Mouse (Mus musculus): ENCODE data around the gene Capn15. TPM values are rescaled to one million over a fixed set of nuclear protein-coding genes. Genes with fewer than 3 reads are reported as not detected.
A peak's percentile ranks its signal among the peaks of the same experiment; 100 is the strongest.

Capn15 gene
- total and polyA plus RNA-seq, 3 experiments: 6.1 to 15.5 (median 7.4) TPM

GRCm38 (mm10) chr17:25947576-25947975 lies 38.0 kb downstream of the Capn15 start:
- Histone ChIP-seq H3K27ac (no peak overlapping the region), H3K36me3 (ENCODE audit: control insufficient read depth, insufficient read depth, low read length) (no peaks in the 10 kb centered on the region), H3K27me3 (ENCODE audit: control insufficient read depth, insufficient read depth, low read length) (peaks cover 6% of the 10 kb centered on the region; the same call in 1 of the 2 replicates), H3K9ac (ENCODE audit: low read depth, low read length) (no peak overlapping the region), H3K79me2 (replicated peaks; ENCODE audit: control insufficient read depth, insufficient read depth, low read length) (no peaks in the 10 kb centered on the region), H3K4me1 (ENCODE audit: control insufficient read depth, insufficient read depth, low read length) (peaks cover under 1% of the 10 kb centered on the region; the same call in 1 of the 2 replicates), H3K4me3 (no peak overlapping the region)
- intact Hi-C loops (cut with DNase I): no loop called here
- DNase-seq: no peak
- WGBS: 67% methylated on average over 4 of the region's 4 CpGs
- no peak for TF ChIP-seq POLR2A (IDR thresholded peaks at IDR 0.05; ENCODE audit: insufficient read depth, low read depth, low read length)
- no peak for TF ChIP-seq CTCF (IDR thresholded peaks at IDR 0.05)
- no peak for TF ChIP-seq EP300 (IDR thresholded peaks at IDR 0.05; ENCODE audit: insufficient read depth, low read depth, low read length)

- H3K27ac ChIP-seq: no peak overlapping the region
- intact Hi-C loops (cut with DNase I): no loop called here
- WGBS: 84% methylated on average over 8 of the region's 8 CpGs
Observed at GRCm38 (mm10) chr17:25946891-25947290, 38.7 kb downstream of the Capn15 start.

GRCm38 (mm10) chr17:25946349-25946748 lies 39.2 kb downstream of the Capn15 start:
- H3K9ac ChIP-seq (ENCODE audit: low read depth, low read length): no peak overlapping the region
- H3K4me1 ChIP-seq (ENCODE audit: control insufficient read depth, insufficient read depth, low read length): peaks cover 4% of the 10 kb centered on the region; the same call in 1 of the 2 replicates
- 62% methylated on average over 7 of the region's 7 CpGs for WGBS
- H3K27me3 ChIP-seq (ENCODE audit: control insufficient read depth, insufficient read depth, low read length): peaks cover under 1% of the 10 kb centered on the region; the same call in 1 of the 2 replicates
- no peaks in the 10 kb centered on the region for H3K79me2 ChIP-seq (replicated peaks; ENCODE audit: control insufficient read depth, insufficient read depth, low read length)
- intact Hi-C loops (cut with DNase I): no loop called here
- no peak for DNase-seq
- H3K27ac ChIP-seq: peak overlapping the region; percentile 55
- H3K4me3 ChIP-seq: no peak overlapping the region
- H3K36me3 ChIP-seq (ENCODE audit: control insufficient read depth, insufficient read depth, low read length): no peaks in the 10 kb centered on the region
- no peak for TF ChIP-seq CTCF (IDR thresholded peaks at IDR 0.05)
- TF ChIP-seq EP300 (IDR thresholded peaks at IDR 0.05; ENCODE audit: insufficient read depth, low read depth, low read length): no peak
- TF ChIP-seq POLR2A (IDR thresholded peaks at IDR 0.05; ENCODE audit: insufficient read depth, low read depth, low read length): no peak

More at GRCm38 (mm10) chr17:25946891-25947290, 38.7 kb downstream of the Capn15 start:
- Histone ChIP-seq H3K36me3 (ENCODE audit: control insufficient read depth, insufficient read depth, low read length) (no peaks in the 10 kb centered on the region), H3K27me3 (ENCODE audit: control insufficient read depth, insufficient read depth, low read length) (peaks cover 6% of the 10 kb centered on the region; the same call in 1 of the 2 replicates), H3K9ac (ENCODE audit: low read depth, low read length) (no peak overlapping the region), H3K79me2 (replicated peaks; ENCODE audit: control insufficient read depth, insufficient read depth, low read length) (no peaks in the 10 kb centered on the region), H3K4me1 (ENCODE audit: control insufficient read depth, insufficient read depth, low read length) (peaks cover 4% of the 10 kb centered on the region; the same call in 1 of the 2 replicates), H3K4me3 (no peak overlapping the region)
- no peak for DNase-seq
- TF ChIP-seq CTCF (IDR thresholded peaks at IDR 0.05) (no peak), EP300 (IDR thresholded peaks at IDR 0.05; ENCODE audit: insufficient read depth, low read depth, low read length) (no peak), POLR2A (IDR thresholded peaks at IDR 0.05; ENCODE audit: insufficient read depth, low read depth, low read length) (no peak)

GRCm38 (mm10) chr17:25945517-25946155 lies 40.0 kb downstream of the Capn15 start:
- intact Hi-C loops (cut with DNase I): no loop called here
- no peak overlapping the region for H3K4me3 ChIP-seq
- H3K79me2 ChIP-seq (replicated peaks; ENCODE audit: control insufficient read depth, insufficient read depth, low read length): no peaks in the 10 kb centered on the region
- peak; percentile 48 to 73 for DNase-seq
- H3K4me1 ChIP-seq (ENCODE audit: control insufficient read depth, insufficient read depth, low read length): peaks cover 5% of the 10 kb centered on the region
- WGBS: 50% methylated on average over 9 of the region's 9 CpGs
- H3K36me3 ChIP-seq (ENCODE audit: control insufficient read depth, insufficient read depth, low read length): no peaks in the 10 kb centered on the region
- H3K9ac ChIP-seq (ENCODE audit: low read depth, low read length): no peak overlapping the region; the same call in 1 of the 2 replicates
- TF ChIP-seq POLR2A (IDR thresholded peaks at IDR 0.05; ENCODE audit: insufficient read depth, low read depth, low read length): no peak
- TF ChIP-seq EP300 (IDR thresholded peaks at IDR 0.05; ENCODE audit: insufficient read depth, low read depth, low read length): no peak
- TF ChIP-seq CTCF (IDR thresholded peaks at IDR 0.05): no peak
- peak overlapping the region; percentile 57 for H3K27ac ChIP-seq
- H3K27me3 ChIP-seq (ENCODE audit: control insufficient read depth, insufficient read depth, low read length): no peaks in the 10 kb centered on the region

- H3K27me3 ChIP-seq (ENCODE audit: control insufficient read depth, insufficient read depth, low read length): no peaks in the 10 kb centered on the region
- H3K79me2 ChIP-seq (replicated peaks; ENCODE audit: control insufficient read depth, insufficient read depth, low read length): no peaks in the 10 kb centered on the region
- peaks cover 5% of the 10 kb centered on the region for H3K4me1 ChIP-seq (ENCODE audit: control insufficient read depth, insufficient read depth, low read length)
- H3K4me3 ChIP-seq: no peak within 1 kb of the TSS
- H3K36me3 ChIP-seq (ENCODE audit: control insufficient read depth, insufficient read depth, low read length): no peaks in the 10 kb centered on the region
- WGBS: 40% methylated on average over 6 of the region's 6 CpGs
- no peak within 1 kb of the TSS; the same call in 1 of the 2 replicates for H3K9ac ChIP-seq (ENCODE audit: low read depth, low read length)
- peak within 1 kb of the TSS; percentile 57 for H3K27ac ChIP-seq
- intact Hi-C loops (cut with DNase I): loop anchor here (5.0 kb wide), 1 partner anchor 52 kb away; no protein-coding TSS in a partner anchor
- DNase-seq: no peak
- TF ChIP-seq EP300 (IDR thresholded peaks at IDR 0.05; ENCODE audit: insufficient read depth, low read depth, low read length) (no peak), CTCF (IDR thresholded peaks at IDR 0.05) (no peak), POLR2A (IDR thresholded peaks at IDR 0.05; ENCODE audit: insufficient read depth, low read depth, low read length) (no peak)
Observed at GRCm38 (mm10) chr17:25944366-25945163, 41.0 kb downstream of the Capn15 start, which contains the start of the genes Pigq and Nhlrc4. TSS of gene Pigq (minus strand) at chr17:25944936. TSS of gene Nhlrc4 (minus strand) at chr17:25944961.

Data from heart, adult 2 months (tissue).